Mouse (Mus musculus): ENCODE results near the gene Hes7.

Gene Hes7

GRCm38 (mm10) chr11:69119446-69120155 is 603 bp upstream of the Hes7 start:
- DNase-seq, result no peak

- DNase-seq, result no peak
These were observed 967 bp downstream of the Hes7 start for GRCm38 (mm10) chr11:69121001-69121740.

GRCm38 (mm10) chr11:69121741-69122335 is 1.6 kb downstream of the Hes7 start:
- no peak for DNase-seq

DNA sequence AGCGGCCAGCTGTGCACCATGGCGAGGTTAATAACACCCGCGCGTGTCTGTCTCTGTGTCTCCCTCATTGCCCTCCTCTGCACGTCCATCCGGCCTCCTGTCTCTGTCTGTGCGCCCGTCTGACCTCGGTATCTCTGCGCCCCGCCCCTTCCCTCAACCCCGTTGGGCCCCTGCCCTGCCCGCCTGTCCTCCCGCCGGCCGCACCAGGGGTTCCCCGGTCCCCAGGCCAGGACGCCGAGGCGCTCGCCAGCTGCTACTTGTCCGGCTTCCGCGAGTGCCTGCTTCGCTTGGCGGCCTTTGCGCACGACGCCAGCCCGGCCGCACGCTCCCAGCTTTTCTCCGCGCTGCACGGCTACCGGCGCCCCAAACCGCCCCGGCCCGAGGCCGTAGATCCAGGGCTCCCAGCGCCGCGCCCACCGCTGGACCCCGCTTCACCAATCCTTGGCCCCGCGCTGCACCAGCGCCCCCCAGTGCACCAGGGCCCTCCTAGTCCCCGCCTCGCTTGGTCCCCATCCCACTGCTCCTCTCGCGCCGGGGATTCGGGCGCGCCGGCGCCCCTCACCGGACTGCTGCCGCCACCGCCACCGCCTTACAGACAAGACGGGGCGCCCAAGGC is 2.2 kb downstream of the Hes7 start, which contains the start of gene 9130213A22Rik:
Gene 9130213A22Rik, minus strand, starts transcription at position 254 of the 616 bp plus-strand sequence.
- peak; percentile 84 for DNase-seq

DNA sequence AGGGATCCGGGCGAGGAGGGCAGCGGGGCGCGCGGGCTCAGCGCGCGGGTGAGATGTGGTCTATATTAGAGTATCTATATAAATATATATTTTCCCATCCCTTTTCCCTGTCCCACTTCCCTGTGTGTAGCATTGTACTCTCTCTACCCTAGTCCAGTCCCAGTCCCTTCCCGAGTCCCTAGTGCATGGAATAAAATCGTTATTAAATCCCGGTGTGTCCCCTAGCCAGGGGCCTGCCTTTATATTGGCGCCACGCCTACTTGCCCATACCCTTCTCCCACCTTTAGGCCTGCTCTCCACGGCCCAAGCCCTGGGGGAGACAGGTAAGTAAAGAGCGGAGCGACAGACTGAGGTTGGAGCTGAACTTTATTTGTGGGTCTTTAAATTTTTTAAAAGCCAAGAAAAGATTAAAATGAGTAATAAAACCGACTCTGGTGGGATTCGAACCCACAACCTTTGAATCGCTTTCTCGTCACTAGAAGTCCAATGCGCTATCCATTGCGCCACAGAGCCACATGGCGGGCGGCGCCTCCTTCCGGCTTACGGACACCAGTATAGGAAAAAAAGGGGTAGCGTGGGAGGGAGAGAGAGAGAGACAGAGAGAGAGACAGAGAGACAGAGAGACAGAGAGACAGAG is 3.0 kb downstream of the Hes7 start:
- peak; percentile 88 for DNase-seq

DNA sequence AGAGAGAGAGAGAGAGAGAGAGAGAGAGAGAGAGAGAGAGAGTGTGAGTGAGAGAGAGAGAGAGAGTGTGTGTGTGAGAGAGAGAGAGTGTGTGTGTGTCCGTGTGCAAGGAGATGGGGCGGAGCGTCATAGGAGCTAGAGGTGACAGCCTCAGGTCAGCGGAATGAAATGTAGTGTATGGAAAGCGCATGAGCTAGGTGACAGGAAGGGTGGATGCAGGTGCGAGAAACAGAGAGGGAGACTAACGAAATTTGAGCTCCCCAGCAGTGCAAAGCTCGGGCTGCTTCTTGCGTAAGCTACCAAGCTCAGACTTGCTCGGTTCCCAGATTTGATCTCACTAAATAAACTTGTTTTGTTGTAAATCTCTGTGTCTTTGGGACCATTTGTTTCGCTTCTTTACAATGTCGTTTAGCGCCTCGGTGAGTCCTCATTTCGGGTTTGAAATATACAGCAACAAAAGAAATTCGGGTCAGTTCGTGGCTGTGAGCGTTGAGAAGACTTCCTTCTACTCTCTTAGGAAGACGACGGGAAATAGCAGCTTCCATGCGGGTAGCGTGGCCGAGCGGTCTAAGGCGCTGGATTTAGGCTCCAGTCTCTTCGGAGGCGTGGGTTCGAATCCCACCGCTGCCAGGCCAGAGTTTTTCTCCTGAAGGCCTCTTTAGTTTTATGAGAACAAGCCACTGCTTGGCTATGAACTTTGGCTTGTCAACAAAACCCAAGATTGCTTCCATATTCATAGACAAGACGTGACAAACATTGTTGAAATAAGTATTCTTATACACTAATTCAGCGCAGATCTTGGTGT is 3.7 kb downstream of the Hes7 start:
- DNase-seq, result peak; percentile 85

DNA sequence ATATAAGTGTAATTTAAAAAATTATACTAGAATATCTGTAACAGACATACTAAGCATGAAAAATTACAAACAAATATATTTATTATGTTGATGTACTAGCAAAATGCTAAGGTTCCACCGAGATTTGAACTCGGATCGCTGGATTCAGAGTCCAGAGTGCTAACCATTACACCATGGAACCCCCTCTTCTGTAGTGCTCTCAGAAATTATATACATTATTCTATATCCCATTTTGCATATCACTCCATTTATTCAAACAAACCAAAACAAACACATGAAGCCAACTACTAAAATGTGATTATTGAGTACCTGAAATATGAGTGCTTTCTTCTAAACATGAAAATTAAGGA is 4.3 kb downstream of the Hes7 start:
- DNase-seq, result peak; percentile 71

GRCm38 (mm10) chr11:69125041-69125851 is 5.0 kb downstream of the Hes7 start:
- peak; percentile 83 for DNase-seq

DNA sequence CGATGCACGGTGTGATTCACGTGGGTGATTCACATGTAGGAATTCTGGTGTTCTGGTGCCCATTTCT is 5.5 kb downstream of the Hes7 start, which contains the start of gene Aloxe3:
Gene Aloxe3, plus strand, starts transcription at position 45 of the 67 bp plus-strand sequence.
- DNase-seq, result no peak

- peak; percentile 17 for DNase-seq
These were observed 5.9 kb downstream of the Hes7 start for GRCm38 (mm10) chr11:69125919-69126705.

GRCm38 (mm10) chr11:69126706-69127095 is 6.5 kb downstream of the Hes7 start:
- no peak for DNase-seq

- DNase-seq, result no peak
These were observed 8.4 kb downstream of the Hes7 start for GRCm38 (mm10) chr11:69128426-69129122.

DNA sequence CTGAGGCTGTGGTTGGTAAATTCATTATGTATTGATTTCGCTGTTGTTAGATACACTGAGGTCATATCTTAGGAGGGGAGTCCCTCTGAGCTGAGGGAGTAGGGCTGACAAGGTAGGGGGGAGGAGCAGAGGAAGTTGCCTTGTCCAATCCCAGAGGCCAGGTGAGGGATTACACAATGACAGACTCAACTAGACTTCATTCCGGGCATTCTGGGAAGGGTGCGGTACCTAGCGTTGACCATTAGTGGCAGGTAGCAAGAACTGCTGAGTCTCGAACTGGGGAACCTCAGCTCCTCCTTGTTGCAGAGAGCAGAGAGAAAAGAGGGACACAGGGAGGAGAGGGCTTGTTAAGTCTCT is 13.3 kb downstream of the Hes7 start:
- DNase-seq, result no peak

DNA sequence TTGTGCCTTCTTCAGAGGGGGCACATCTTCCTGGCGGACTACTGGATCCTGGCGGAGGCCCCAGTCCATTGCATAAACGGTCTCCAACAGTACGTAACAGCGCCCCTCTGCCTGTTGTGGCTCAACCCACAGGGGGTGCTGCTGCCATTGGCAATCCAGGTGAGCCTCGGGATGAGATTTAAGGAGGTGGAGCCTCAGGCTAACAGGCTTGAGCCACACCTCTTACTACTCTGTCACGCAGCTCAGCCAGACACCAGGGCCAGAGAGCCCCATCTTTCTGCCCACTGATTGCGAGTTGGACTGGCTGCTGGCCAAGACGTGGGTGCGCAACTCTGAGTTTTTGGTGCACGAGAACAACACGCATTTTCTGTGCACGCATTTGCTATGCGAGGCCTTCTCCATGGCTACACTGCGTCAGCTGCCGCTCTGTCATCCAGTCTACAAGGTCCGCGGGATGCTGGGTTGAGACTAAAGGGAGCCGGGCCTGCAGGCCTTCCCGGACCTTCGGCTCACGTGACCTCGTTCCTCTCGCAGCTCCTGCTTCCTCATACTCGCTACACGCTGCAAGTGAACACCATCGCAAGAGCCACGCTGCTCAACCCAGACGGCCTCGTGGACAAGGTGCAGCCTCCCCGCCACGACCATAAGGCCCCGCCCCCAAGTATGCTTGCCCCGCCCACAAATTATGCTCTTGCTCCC is 13.9 kb downstream of the Hes7 start:
- DNase-seq, result peak; percentile 60

DNA sequence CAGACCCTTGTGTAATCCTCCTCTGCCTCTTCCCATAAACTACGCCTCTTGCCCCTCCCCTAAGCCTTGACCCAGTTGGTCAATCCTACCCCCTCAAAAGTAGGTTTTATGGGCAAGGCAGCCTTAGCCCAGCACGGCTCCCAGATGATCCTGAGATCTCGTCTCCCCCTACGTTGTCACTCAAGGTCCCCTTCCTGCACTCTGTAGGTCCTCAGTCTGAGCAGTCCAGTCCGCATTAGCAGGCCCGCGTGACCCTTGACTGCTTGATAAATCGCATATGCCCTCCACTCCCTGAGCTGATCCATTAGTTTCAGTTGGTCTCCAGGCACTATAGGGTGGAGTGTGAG is 14.4 kb downstream of the Hes7 start:
- no peak for DNase-seq

GRCm38 (mm10) chr11:69135361-69135760 is 15.2 kb downstream of the Hes7 start:
- DNase-seq, result no peak

DNA sequence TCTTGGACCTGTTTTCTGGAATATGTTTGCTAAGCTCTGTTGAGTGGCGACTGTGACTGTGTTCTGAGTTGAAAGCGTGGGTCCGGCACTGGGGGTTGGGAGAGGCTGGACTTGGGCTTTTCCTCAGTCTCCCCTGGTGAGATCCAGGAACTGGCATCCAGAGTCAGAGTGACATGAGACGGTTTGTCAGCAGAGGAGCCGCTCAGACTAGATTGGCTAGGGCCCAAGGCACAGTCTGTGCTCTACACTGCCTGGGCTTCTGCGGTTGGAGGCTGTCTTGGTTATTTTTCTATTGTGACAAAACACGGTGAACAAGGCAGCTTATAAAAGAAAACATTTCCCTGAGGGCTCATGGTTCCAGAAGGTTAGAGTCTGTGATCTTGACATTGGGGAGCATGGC is 27.3 kb downstream of the Hes7 start:
- no peak for DNase-seq

- DNase-seq, result no peak
These were observed 28.3 kb downstream of the Hes7 start for GRCm38 (mm10) chr11:69148451-69148960.

- DNase-seq, result no peak
These were observed 29.5 kb downstream of the Hes7 start for GRCm38 (mm10) chr11:69149728-69150127.

GRCm38 (mm10) chr11:69150444-69150843 is 30.2 kb downstream of the Hes7 start:
- peak; percentile 80 for DNase-seq

Data from thymus, postnatal 25 days (tissue).